Mouse (Mus musculus) midbrain, embryonic 16.5 days (tissue): ENCODE data around the gene Usp33. TPM values are rescaled to one million over a fixed set of nuclear protein-coding genes. Genes with fewer than 3 reads are reported as not detected.
"Not testable (repeated sequence)": the region's sequence is repeated elsewhere in the genome, so short reads cannot be mapped to it uniquely, and the experiment has no call there.

Source experiments
- ATAC-seq: fragments of 200-750 bp; cut with Nextera tagmentation; 2 replicates; pipeline ENCODE4 v1.8.0; 2017; ENCODE audit warnings: moderate TSS enrichment
- H3K27ac ChIP-seq: fragments of 300-500 bp; sonication (generic); 2 replicates; pipeline ENCODE4 v1.5.1; 2014; ENCODE audit warnings: mild to moderate bottlenecking, low read length, mixed read lengths
- H3K27me3 ChIP-seq: fragments of 300-500 bp; sonication (generic); 2 replicates; pipeline ENCODE4 v1.6.1; 2014; ENCODE audit warnings: low read depth, low read length, mixed read lengths; ENCODE audit not compliant: control insufficient read depth, insufficient read depth
- H3K36me3 ChIP-seq: fragments of 300-500 bp; sonication (generic); 2 replicates; pipeline ENCODE4 v1.6.1; 2014; ENCODE audit warnings: mild to moderate bottlenecking, low read length, moderate library complexity, mixed read lengths; ENCODE audit not compliant: control insufficient read depth, insufficient read depth
- H3K4me1 ChIP-seq: fragments of 300-500 bp; sonication (generic); 2 replicates; pipeline ENCODE4 v1.6.1; 2014; ENCODE audit warnings: mild to moderate bottlenecking, low read length, mixed read lengths; ENCODE audit not compliant: control insufficient read depth, insufficient read depth
- H3K4me2 ChIP-seq: fragments of 300-500 bp; sonication (generic); 2 replicates; pipeline ENCODE4 v1.6.1; 2014; ENCODE audit warnings: mild to moderate bottlenecking, low read length, mixed read lengths
- H3K4me3 ChIP-seq: fragments of 300-500 bp; sonication (generic); 2 replicates; pipeline ENCODE4 v1.5.1; 2014; ENCODE audit warnings: low read depth, mild to moderate bottlenecking, low read length, moderate library complexity, mixed read lengths
- H3K9ac ChIP-seq: fragments of 300-500 bp; sonication (generic); 2 replicates; pipeline ENCODE4 v1.6.1; 2014; ENCODE audit warnings: low read depth, low read length, mixed read lengths
- H3K9me3 ChIP-seq: fragments of 300-500 bp; sonication (generic); replicated peaks from 2 replicates; pipeline ENCODE4 v1.6.1; 2014; ENCODE audit warnings: mild to moderate bottlenecking, low read length, mixed read lengths; ENCODE audit not compliant: control insufficient read depth, poor library complexity, severe bottlenecking
- WGBS: fragments of 180-500 bp; shearing (Covaris S2); extraction: QIAGEN DNeasy Blood & Tissue Kit; methylation state at CpG from one replicate; pipeline ENCODE4 v1.1.7; 2014; 5-methylcytosine and 5-hydroxymethylcytosine counted together
- polyA plus RNA-seq: library from polyadenylated mRNA; unstranded; fragments of >200 nt; fragmentation: Nextera tagmentation; extraction: Ambion mirVana; gene quantifications from 2 replicates; pipeline ENCODE4 v1.2.1, GENCODE M21; 2015

Usp33 gene
- polyA plus RNA-seq, 1 experiment from 2014 or later: 102 TPM

DNA sequence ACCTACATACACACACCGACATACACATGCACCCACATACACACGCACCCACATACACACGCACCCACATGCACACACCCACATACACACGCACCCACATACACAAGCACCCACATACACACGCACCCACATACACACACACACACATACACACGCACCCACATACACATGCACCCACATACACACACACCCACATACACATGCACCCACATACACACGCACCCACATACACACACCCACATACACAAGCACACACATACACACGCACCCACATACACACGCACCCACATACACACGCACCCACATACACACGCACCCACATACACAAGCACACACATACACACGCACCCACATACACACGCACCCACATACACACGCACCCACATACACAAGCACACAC, 31.6 kb upstream of the Usp33 start:
- 75% methylated on average over 14 of the region's 14 CpGs for WGBS
- not testable (repeated sequence) for H3K27me3 ChIP-seq, H3K36me3 ChIP-seq, H3K4me1 ChIP-seq, ATAC-seq, H3K4me3 ChIP-seq, H3K27ac ChIP-seq, H3K4me2 ChIP-seq, H3K9me3 ChIP-seq, H3K9ac ChIP-seq

DNA sequence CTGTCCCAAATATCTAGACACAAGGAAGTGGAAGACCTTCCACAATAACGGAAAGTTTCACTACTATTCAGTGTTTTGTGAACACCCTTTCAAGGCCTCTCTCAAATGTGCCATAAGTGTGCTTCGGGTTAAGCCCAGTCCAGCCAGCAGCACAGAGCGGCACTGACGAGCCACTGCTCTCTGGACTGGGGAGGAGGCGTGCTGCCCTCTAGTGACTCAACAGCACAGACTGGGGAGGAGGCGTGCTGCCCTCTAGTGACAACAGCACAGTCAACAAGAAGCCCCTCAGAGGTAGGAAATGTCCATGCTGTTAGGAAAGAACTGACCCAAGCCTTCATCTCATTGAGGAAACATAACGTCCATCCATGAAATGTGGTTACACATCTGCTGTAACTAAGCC, 30.7 kb upstream of the Usp33 start:
- H3K36me3 ChIP-seq: peaks cover 9% of the 10 kb centered on the region
- H3K9ac ChIP-seq: no peak overlapping the region
- no peak overlapping the region for H3K4me3 ChIP-seq
- H3K4me2 ChIP-seq: no peak overlapping the region
- peak; percentile 72; the same call in 1 of the 2 replicates for ATAC-seq
- 10% methylated on average over 7 of the region's 7 CpGs for WGBS
- H3K27me3 ChIP-seq: no peaks in the 10 kb centered on the region
- H3K27ac ChIP-seq: no peak overlapping the region
- no peaks in the 10 kb centered on the region for H3K9me3 ChIP-seq
- H3K4me1 ChIP-seq: no peaks in the 10 kb centered on the region

DNA sequence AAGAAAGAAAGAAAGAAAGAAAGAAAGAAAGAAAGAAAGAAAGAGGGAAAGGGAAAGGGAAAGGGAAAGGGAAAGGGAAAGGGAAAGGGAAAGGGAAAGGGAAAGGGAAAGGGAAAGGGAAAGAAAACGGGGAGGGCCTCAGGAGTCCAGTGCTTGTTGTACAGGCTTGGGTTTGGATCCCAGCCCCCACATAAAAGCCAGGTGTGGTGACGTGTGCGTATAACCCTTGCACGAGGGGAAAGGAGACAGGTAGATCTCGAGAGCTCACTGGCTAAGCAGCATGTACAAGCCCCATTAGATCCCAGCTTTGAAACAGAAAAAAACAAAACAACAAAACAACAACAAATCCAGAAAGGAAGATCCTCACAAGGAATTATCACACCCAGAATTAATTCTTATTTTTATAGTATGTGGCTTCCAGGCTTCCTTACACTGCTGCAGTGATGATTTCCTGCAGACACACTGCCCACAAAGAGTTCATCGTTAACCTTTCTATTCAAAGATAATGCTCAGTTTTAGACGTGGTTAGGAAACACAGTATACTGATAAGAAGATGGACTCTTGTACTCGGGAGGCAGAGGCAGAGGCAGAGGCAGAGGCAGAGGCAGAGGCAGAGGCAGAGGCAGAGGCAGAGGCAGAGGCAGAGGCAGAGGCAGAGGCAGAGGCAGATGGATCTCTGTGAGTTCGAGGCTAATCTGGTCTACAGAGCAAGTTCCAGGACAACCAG, 29.7 kb upstream of the Usp33 start:
- H3K4me2 ChIP-seq, H3K27me3 ChIP-seq, H3K9me3 ChIP-seq, H3K27ac ChIP-seq, H3K9ac ChIP-seq, ATAC-seq, H3K4me3 ChIP-seq, H3K4me1 ChIP-seq: not testable (repeated sequence)
- 90% methylated on average over 9 of the region's 9 CpGs for WGBS
- peaks cover 15% of the 10 kb centered on the region for H3K36me3 ChIP-seq

DNA sequence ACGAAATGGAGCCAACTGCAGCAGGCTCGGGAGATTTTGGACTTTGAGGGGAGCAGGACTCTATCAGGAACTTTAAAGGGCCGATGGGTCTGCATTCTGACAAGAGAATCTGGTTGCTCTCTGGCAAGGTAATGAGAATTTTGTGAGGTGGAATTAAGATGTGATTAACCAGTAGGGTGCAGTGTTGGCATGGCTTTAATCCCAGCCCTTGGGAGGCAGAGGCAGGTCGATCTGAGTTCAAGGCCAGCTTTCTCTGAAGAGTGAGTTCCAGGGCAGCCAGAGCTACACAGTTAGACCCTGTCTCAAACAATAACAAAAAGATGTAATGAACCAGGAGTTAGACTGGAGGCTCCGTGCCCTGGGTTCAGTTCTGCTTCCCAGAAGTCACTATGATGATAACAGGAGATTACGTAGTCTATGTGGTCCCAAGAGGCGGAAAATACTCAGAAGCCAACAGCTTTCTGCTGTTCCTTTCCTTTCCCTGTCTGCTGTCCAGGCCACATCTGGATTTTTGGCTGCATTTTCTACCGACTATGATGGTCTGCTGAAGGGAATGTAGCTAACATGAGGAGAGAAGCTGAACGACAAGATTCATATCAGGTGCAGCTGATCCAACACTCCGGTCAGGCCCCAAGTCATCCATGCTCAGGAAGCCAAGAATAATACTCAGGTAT, 25.2 kb upstream of the Usp33 start:
- no peak overlapping the region for H3K4me2 ChIP-seq
- WGBS: 93% methylated on average over 10 of the region's 10 CpGs
- H3K36me3 ChIP-seq: peaks cover 17% of the 10 kb centered on the region
- no peak overlapping the region for H3K4me3 ChIP-seq
- H3K27ac ChIP-seq: no peak overlapping the region
- no peaks in the 10 kb centered on the region for H3K4me1 ChIP-seq
- H3K9me3 ChIP-seq: no peaks in the 10 kb centered on the region
- no peaks in the 10 kb centered on the region for H3K27me3 ChIP-seq
- no peak overlapping the region for H3K9ac ChIP-seq
- ATAC-seq: no peak

DNA sequence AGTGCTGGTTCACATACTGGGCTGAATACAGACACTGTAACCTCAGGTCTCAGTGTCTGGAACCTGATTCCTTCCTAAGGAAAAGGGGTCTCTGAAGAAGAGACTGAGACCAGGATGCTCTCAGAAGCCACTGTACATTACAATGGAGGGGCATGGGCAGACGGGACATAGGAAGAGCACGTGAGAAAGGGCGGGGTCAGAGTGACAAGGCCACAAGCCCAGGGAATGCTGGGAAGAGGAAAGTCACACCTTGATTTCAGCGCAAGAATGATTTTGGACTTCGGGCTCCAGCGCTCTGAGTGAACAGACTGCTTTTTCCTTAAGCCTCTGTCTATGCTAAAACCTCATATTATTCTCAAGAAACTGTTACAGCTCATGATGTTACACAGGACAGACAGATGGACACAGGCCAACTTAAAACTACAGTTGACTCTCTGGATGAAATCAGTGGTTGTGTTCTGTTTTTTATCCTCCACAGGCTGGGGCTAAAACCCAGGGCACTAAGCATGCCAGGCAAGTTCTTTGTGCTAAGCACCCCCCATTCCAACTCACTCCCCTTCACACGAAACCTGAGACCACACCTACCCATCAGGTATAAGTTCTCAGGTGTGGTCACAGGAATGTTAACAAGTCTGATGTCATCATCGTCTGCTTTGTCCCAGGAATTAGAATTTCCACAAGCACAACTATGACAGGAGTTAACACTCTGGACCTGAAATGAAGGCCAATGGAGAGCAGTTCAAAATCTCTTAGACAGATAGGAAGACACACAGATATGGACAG, 24.3 kb upstream of the Usp33 start:
- Histone ChIP-seq H3K4me1 (no peaks in the 10 kb centered on the region), H3K4me2 (no peak overlapping the region), H3K9ac (no peak overlapping the region), H3K27me3 (no peaks in the 10 kb centered on the region), H3K27ac (no peak overlapping the region), H3K9me3 (no peaks in the 10 kb centered on the region), H3K36me3 (peaks cover 17% of the 10 kb centered on the region), H3K4me3 (no peak overlapping the region)
- ATAC-seq: no peak
- 96% methylated on average over 8 of the region's 8 CpGs for WGBS

DNA sequence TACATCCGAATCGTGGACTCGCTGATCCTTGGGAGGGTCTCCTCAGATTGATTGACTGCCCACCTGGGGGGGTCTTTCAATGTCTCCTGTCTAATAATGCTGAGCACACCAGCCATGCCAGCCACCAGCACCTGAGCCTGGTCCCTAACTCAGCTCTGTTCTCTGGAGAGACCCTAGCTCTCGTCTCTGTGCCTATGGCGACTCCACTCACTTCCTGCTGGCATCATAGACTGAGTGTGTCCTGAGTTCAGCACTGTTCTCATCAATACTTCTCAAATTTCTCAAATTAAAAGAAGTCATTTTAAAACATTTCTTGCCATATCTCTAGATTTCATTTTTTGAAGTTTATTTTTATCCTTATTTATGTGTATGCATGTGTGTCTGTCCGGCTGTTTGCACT, 14.2 kb upstream of the Usp33 start:
- ATAC-seq: no peak
- no peaks in the 10 kb centered on the region for H3K4me1 ChIP-seq
- no peak overlapping the region for H3K4me3 ChIP-seq
- no peaks in the 10 kb centered on the region for H3K9me3 ChIP-seq
- H3K27me3 ChIP-seq: no peaks in the 10 kb centered on the region
- no peak overlapping the region for H3K27ac ChIP-seq
- WGBS: 93% methylated on average over 6 of the region's 6 CpGs
- peaks cover 16% of the 10 kb centered on the region for H3K36me3 ChIP-seq
- H3K9ac ChIP-seq: no peak overlapping the region
- no peak overlapping the region for H3K4me2 ChIP-seq

DNA sequence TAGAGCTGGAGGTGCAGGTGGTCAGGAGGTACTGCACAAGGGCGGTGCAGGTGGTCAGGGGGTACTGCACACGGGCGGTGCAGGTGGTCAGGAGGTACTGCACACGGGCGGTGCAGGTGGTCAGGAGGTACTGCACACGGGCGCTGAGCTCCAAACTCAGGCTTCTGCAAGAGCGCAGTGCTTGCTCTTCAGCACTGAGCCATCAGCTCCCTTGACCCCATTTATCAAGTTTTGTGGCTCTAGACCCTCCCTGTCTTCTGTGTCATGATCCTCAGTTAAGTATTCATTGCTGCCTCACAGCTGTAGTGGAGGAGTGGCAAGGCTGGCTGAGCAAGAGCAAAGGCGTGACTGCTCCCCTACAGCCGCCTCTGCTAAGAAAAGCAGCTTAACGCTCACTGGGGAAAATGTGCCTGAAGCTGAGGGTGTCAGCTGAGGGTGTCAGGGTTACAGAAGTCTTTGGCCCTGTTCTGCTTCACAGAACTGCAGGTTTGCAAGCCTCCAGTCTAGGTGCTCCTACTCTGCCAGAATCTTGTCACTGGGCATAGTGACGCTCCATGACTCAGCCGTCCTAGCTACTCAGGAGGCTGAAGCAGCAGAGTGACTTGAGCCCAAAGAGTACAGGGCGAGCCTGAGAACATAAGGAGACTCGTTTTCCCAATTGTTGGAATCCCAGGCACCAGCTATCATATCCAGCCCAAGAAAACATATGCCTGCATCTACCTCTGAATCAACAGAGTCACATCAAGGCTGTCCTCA, 13.6 kb upstream of the Usp33 start:
- no peak for ATAC-seq
- peaks cover 22% of the 10 kb centered on the region for H3K36me3 ChIP-seq
- 90% methylated on average over 15 of the region's 15 CpGs for WGBS
- H3K27ac ChIP-seq: no peak overlapping the region
- H3K27me3 ChIP-seq: no peaks in the 10 kb centered on the region
- H3K9ac ChIP-seq: no peak overlapping the region
- no peaks in the 10 kb centered on the region for H3K4me1 ChIP-seq
- H3K9me3 ChIP-seq: no peaks in the 10 kb centered on the region
- no peak overlapping the region for H3K4me3 ChIP-seq
- H3K4me2 ChIP-seq: no peak overlapping the region

DNA sequence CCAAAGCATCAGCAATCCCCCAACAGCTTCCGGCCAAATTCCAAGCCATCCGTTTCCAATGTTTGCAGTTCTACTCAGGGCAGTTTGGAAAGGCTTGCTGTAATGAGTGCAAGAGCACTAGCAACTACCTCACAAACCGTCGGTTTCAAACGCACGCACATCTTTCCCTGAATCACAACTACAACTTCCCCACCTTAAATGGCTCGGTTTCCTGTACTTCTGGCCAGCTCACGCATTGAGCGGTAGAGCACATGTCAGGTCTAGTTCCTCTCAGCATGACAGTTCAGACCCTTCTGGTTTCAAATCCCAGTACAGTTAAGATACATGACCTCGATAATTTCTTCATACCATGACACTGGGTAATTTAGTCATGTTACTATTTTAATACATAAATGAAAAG, 12.6 kb upstream of the Usp33 start:
- Histone ChIP-seq H3K36me3 (peaks cover 23% of the 10 kb centered on the region), H3K4me1 (no peaks in the 10 kb centered on the region), H3K9me3 (no peaks in the 10 kb centered on the region), H3K4me3 (no peak overlapping the region), H3K4me2 (no peak overlapping the region), H3K27me3 (no peaks in the 10 kb centered on the region), H3K27ac (no peak overlapping the region), H3K9ac (no peak overlapping the region)
- ATAC-seq: no peak
- WGBS: 95% methylated on average over 10 of the region's 10 CpGs
